Mouse (Mus musculus): ENCODE data around the gene Mcm3.

The Mcm3 gene

GRCm38 (mm10) chr1:20759799-20760198 is 60.3 kb downstream of the Mcm3 start:
- Histone ChIP-seq H3K4me1 (replicated peaks; ENCODE audit: low read depth, low read length) (peaks cover 34% of the 10 kb centered on the region), H3K9me3 (ENCODE audit: low read length) (peaks cover 5% of the 10 kb centered on the region; the same call in 1 of the 2 replicates), H3K27me3 (ENCODE audit: insufficient read depth, low read length) (no peaks in the 10 kb centered on the region), H3K36me3 (ENCODE audit: insufficient read depth, low read length) (no peaks in the 10 kb centered on the region), H3K4me3 (replicated peaks; ENCODE audit: low read length) (no peak overlapping the region)
- TF ChIP-seq NANOG (IDR thresholded peaks at IDR 0.05; ENCODE audit: borderline replicate concordance, low read length) (no peak), POU5F1 (IDR thresholded peaks at IDR 0.05; ENCODE audit: borderline replicate concordance, low read length) (no peak), CTCF (conservative IDR thresholded peaks at IDR 0.05; ENCODE audit: low read length) (no peak)

GRCm38 (mm10) chr1:20757586-20757985 is 62.5 kb downstream of the Mcm3 start:
- no peak for TF ChIP-seq NANOG (IDR thresholded peaks at IDR 0.05; ENCODE audit: borderline replicate concordance, low read length)
- no peak for TF ChIP-seq POU5F1 (IDR thresholded peaks at IDR 0.05; ENCODE audit: borderline replicate concordance, low read length)
- TF ChIP-seq CTCF (conservative IDR thresholded peaks at IDR 0.05; ENCODE audit: low read length): no peak
- peaks cover 5% of the 10 kb centered on the region; the same call in 1 of the 2 replicates for H3K9me3 ChIP-seq (ENCODE audit: low read length)
- no peak overlapping the region for H3K4me3 ChIP-seq (replicated peaks; ENCODE audit: low read length)
- peaks cover 34% of the 10 kb centered on the region for H3K4me1 ChIP-seq (replicated peaks; ENCODE audit: low read depth, low read length)
- no peaks in the 10 kb centered on the region for H3K27me3 ChIP-seq (ENCODE audit: insufficient read depth, low read length)
- no peaks in the 10 kb centered on the region for H3K36me3 ChIP-seq (ENCODE audit: insufficient read depth, low read length)

DNA sequence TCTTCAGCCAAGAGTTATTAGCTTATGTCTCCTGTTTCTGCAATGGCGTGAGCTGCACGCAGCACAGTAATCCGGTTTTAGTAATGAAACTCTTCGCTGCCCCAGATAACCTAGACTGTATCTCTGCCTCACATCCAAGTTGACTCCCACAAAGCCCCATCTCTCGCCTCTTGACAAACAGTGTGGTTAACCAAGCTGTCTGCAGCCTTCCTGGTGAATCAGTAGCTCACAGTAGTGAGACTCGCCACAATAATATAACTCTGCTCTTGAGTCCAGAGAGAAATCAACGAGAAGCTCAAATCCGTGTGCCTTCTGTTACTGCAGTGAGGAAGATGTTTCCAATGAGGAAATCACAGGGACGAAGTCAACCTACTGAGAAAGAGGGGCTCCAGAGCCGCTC is 65.7 kb downstream of the Mcm3 start:
- H3K4me3 ChIP-seq (replicated peaks; ENCODE audit: low read length): no peak overlapping the region
- peaks cover 9% of the 10 kb centered on the region for H3K4me1 ChIP-seq (replicated peaks; ENCODE audit: low read depth, low read length)
- no peaks in the 10 kb centered on the region for H3K36me3 ChIP-seq (ENCODE audit: insufficient read depth, low read length)
- no peaks in the 10 kb centered on the region for H3K27me3 ChIP-seq (ENCODE audit: insufficient read depth, low read length)
- peaks cover 5% of the 10 kb centered on the region; the same call in 1 of the 2 replicates for H3K9me3 ChIP-seq (ENCODE audit: low read length)
- TF ChIP-seq NANOG (IDR thresholded peaks at IDR 0.05; ENCODE audit: borderline replicate concordance, low read length): no peak
- no peak for TF ChIP-seq CTCF (conservative IDR thresholded peaks at IDR 0.05; ENCODE audit: low read length)
- TF ChIP-seq POU5F1 (IDR thresholded peaks at IDR 0.05; ENCODE audit: borderline replicate concordance, low read length): no peak

All from E14TG2a.4 (cell line).